Mouse (Mus musculus) E14TG2a.4 (cell line): ENCODE results near the gene 2410015M20Rik.

Source experiments
- CTCF ChIP-seq: conservative IDR thresholded peaks from 2 replicates; pipeline ENCODE4 v1.5.1; 2014; ENCODE audit warnings: low read length
- NANOG ChIP-seq: IDR thresholded peaks from 2 replicates; pipeline ENCODE4 v1.6.1; 2014; ENCODE audit warnings: borderline replicate concordance, low read length, mixed read lengths
- POU5F1 ChIP-seq: IDR thresholded peaks from 2 replicates; pipeline ENCODE4 v1.6.1; 2014; ENCODE audit warnings: low read length, borderline replicate concordance

- TF ChIP-seq CTCF (no peak), POU5F1 (no peak), NANOG (no peak)
These were observed 33.7 kb upstream of the 2410015M20Rik start for GRCm38 (mm10) chr17:56643237-56643636.
